Mouse (Mus musculus): ENCODE measurements around the gene Kctd10. TPM values are rescaled to one million over a fixed set of nuclear protein-coding genes. Genes with fewer than 3 reads are reported as not detected.

The Kctd10 gene
- polyA plus RNA-seq, 1 experiment = 90.7 TPM

DNA sequence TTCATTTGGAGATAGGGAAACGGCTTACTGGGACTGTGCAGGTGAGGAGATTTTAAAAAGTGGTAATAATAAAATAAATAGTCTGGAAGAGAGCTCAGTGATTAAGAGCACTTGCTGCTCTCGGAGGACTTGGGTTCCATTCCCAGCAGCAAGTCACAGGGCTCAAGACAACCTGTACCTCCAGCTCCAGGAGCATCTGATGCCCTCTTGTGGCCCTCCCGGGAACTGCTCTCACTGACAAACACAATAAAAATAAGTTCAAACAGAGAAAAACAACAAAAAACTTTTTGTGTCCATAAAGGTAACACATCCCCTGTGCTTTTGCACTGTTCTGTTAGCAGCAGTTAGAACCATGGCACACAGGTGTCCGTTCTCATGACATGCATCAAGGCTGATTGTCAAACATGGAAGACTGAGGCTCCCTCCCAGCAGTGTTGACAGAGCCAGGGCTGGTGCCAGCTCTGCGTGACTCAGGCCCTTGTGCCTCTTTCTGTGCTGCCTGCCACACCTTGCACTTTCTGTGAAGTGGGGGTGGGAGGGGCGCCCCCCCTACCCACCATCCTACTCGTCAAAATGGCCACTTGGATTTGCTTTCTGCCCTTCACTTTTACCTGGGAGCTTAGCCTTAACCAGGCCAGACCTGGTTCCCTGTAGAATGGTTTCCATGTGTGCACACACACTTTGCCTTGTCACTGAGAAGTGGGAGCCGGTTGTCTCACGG, 3.0 kb upstream of the Kctd10 start:
- WGBS = 71% methylated on average over 9 of the region's 9 CpGs
- DNase-seq (ENCODE audit: low read depth, low spot score) = no peak

- no peak for DNase-seq (ENCODE audit: low read depth, low spot score)
- WGBS = under 1% methylated on average over 18 of the region's 18 CpGs
These were observed 674 bp upstream of the Kctd10 start for GRCm38 (mm10) chr5:114381013-114381351.

DNA sequence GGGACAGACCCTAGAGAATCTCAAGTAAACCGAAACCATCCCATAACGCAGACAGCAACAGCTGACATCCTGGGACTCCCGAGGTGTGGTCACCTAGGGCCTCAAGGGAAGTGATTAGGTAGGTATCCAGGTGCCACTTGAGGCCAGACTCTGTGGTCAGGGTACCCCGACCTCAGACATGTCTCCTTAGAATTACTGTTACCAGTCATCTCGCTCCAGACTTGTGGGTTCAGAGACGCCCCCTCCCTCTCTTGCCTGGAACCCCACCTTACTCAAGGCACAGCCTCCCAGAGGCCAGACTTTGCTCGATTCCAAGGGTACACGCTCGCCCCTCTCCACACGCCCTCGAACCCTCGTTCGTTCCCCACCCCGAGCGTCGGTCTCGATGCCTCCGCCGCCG, 545 bp downstream of the Kctd10 start:
- WGBS = 1% methylated on average over 20 of the region's 20 CpGs
- DNase-seq (ENCODE audit: low read depth, low spot score) = no peak

- WGBS = 10% methylated on average over 6 of the region's 6 CpGs
These were observed 1.4 kb downstream of the Kctd10 start for GRCm38 (mm10) chr5:114378936-114379335.

GRCm38 (mm10) chr5:114378177-114378920, 2.0 kb downstream of the Kctd10 start:
- 5% methylated on average over 10 of the region's 10 CpGs for WGBS
- no peak for DNase-seq (ENCODE audit: low read depth, low spot score)

More at GRCm38 (mm10) chr5:114378936-114379335, 1.4 kb downstream of the Kctd10 start:
- DNase-seq (ENCODE audit: low read depth, low spot score) = no peak

GRCm38 (mm10) chr5:114374409-114375213, 5.7 kb downstream of the Kctd10 start:
- no peak for DNase-seq (ENCODE audit: low read depth, low spot score)
- WGBS = 24% methylated on average over 23 of the region's 23 CpGs

DNA sequence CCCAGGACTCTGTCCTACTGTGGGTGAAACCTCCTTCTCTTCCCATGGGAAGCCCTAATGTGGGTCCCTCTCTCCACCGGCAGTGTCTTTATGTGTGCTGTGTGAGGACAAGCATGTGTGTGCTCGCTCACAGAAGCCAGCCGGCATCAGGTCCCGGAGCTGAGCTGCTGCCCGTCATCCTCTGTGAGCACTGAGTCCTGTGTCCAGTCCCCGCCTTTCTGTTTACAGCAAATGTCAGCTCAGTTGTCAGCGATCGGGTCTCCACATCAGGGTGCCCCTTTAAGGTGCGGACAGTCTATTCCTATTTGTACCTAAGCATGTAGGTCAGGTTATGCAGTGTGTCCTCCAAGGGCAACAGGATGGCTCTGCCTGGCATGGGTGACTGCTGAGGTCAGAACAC, 6.7 kb downstream of the Kctd10 start:
- no peak for DNase-seq (ENCODE audit: low read depth, low spot score)
- 57% methylated on average over 9 of the region's 9 CpGs for WGBS

DNA sequence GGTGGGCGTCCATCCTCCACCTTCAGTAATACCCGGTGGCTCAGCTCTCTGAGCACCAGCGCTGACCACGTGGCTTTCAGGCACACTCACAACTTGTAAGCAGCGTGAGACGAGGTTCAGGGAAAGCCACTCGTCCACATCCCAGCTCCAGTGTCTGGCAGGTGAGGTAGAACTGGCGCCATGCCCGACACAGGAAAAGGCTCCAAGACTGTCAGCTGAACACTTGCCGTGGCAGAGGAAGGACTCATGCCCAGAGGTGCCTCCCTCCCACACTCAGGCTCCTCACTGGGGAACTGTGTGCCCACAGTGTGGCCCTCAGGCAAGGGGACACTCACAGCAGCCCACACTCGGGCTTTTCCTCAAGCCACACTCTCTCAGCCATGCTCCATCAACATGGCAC, 7.1 kb downstream of the Kctd10 start:
- WGBS = 26% methylated on average over 11 of the region's 11 CpGs
- no peak for DNase-seq (ENCODE audit: low read depth, low spot score)

DNA sequence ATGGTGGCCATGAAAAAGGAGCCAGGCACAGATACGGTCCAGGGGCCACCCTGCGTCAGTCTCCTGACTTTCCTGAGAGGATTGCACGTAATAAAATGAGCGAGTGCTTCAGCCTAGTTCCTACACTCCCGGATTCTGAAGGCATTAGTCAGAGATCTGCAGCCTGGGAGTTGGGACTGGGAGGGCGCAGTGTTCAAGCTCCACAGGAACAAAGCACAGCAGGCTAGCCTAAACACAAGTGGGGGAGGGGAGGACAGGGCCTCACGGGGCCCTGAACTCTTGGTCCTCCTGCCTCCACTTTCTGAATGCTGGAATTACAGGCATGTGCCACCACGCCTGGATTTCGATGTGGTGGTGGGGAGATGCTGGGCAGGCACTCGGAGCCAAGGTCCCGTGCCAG, 7.7 kb downstream of the Kctd10 start:
- no peak for DNase-seq (ENCODE audit: low read depth, low spot score)
- WGBS = 17% methylated on average over 11 of the region's 11 CpGs

DNA sequence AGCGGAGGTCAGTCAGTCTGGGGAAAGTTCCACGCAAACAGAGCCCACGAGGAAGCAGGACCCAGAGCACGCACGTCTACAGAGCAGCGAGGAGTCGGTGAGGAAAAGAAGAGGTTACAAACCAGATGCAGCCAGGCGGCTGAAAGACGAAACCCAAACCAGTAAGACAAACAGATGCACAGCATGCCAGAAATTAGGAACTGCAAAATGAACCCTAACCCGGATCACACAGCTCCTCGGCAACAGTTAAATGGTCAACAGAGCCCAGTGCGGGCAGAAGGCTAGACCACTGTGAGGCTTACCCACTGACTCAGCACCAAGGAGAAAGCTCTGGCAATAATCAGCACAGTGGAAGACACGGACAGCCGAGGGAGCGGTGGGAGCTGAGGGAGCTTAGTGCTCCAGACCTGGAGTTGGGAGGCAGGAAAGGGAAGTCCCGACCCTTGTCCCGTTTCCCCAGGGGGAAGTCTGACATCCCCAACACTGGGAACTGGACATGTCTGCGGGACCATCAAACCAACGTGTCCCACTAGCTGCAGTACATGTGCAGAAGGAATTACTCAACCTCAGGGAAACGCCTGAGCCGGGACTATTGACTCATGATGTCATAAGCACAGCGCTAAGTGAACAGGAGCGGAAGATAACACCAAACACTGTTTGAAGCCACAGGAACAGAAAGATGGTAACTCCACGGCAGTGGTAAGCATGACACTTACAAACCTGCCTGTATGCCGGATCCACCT, 8.4 kb downstream of the Kctd10 start:
- DNase-seq (ENCODE audit: low read depth, low spot score) = no peak

GRCm38 (mm10) chr5:114371331-114371730, 9.0 kb downstream of the Kctd10 start:
- DNase-seq (ENCODE audit: low read depth, low spot score) = no peak
- WGBS = 59% methylated on average over 3 of the region's 3 CpGs

More for the DNA sequence above, 8.4 kb downstream of the Kctd10 start:
- 53% methylated on average over 25 of the region's 25 CpGs for WGBS

- 43% methylated on average over 9 of the region's 9 CpGs for WGBS
- DNase-seq (ENCODE audit: low read depth, low spot score) = no peak
These were observed 9.9 kb downstream of the Kctd10 start for GRCm38 (mm10) chr5:114370371-114370776.

DNA sequence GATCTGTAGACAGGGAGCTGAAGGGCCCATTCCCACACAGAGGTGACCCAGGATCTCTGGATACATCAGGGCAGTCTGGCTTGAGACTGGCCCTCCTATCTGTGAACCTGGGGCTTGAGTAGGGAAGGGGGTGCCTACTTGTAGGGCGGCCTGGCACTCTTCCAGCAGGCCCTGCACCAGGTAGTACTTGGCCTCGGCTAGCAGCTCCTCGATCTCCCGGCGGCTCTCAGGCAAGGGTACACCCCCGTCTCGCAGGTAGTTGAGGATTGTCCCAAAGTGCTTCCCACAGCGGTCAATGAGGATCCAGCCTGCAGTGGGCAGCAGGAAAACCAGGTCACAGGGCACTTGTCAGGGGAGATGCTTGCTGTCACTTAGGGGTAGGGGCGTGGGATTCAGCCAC, 10.4 kb downstream of the Kctd10 start:
- 62% methylated on average over 9 of the region's 9 CpGs for WGBS
- no peak for DNase-seq (ENCODE audit: low read depth, low spot score)

DNA sequence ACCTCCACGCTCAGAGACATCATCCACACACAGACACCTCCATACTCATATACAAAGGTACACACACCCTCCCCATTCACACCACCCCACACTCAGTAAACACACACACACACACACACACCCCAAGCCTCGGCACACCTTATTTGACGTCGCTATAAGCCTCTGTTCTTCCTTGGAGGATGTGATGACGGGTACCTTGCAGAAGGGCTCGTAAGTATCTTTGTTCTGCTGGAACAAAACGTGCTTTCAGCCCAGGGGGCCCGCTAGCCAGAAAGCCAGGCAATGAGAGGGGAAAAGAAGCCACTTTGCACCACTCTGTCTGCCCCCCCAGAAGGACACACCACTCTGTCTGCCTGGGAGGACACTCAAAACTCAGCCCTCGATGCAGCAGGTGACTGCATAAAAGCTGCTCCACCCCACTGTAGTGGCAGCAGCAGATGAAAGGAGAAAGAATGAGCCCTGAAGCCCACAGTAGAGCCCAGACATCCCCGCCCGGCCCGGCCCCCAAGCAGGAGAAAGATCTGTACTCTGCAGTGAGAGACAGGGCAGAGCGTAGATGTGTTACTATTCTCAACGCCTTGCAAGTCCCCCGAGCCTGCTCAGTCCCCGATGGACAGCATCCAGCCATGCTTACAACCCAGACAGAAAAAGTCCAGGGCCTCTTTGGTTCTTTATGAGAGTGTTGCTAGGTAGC, 11.4 kb downstream of the Kctd10 start:
- WGBS = 44% methylated on average over 16 of the region's 16 CpGs
- DNase-seq (ENCODE audit: low read depth, low spot score) = no peak

GRCm38 (mm10) chr5:114368121-114368520, 12.2 kb downstream of the Kctd10 start:
- WGBS = 34% methylated on average over 14 of the region's 14 CpGs
- no peak for DNase-seq (ENCODE audit: low read depth, low spot score)

- WGBS = 26% methylated on average over 23 of the region's 23 CpGs
- no peak for DNase-seq (ENCODE audit: low read depth, low spot score)
These were observed 15.1 kb downstream of the Kctd10 start for GRCm38 (mm10) chr5:114365043-114365752.

DNA sequence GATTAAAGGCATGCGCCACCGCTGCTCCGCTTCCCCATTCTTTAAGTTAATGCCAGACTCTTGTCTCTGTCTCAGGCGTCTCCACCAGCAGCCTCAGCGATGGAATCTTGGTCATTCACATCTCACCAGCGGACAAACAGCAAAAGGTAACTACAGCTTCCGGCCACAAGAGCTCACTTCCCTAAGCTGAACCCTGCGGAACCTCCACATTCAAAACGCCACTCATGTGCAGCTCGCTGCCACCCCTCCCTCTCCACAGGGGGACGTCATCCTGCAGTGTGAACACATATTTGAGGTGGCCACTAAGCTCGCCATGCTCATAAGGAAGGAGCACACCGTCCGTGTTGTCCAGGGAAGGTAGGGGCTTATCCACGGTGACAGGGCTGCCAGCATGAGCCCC, 19.3 kb downstream of the Kctd10 start:
- 83% methylated on average over 15 of the region's 15 CpGs for WGBS
- DNase-seq (ENCODE audit: low read depth, low spot score) = no peak

- no peak for DNase-seq (ENCODE audit: low read depth, low spot score)
- WGBS = 70% methylated on average over 8 of the region's 8 CpGs
These were observed 20.7 kb downstream of the Kctd10 start for GRCm38 (mm10) chr5:114359586-114359985.

- WGBS = 87% methylated on average over 10 of the region's 10 CpGs
- no peak for DNase-seq (ENCODE audit: low read depth, low spot score)
These were observed 21.5 kb downstream of the Kctd10 start for GRCm38 (mm10) chr5:114358833-114359232.
